ENCODE assay signal across 21 mouse cellular contexts in genomic region chr9:67013501-67013900, GRCm38 (mm10). TPM values are rescaled to one million over a fixed set of nuclear protein-coding genes. Genes with fewer than 3 reads are reported as not detected.
DNase-seq lines count a peak whose midpoint lies in the region; ATAC-seq and TF ChIP-seq lines count a peak whose summit lies in the region.
"Had no signal": no experiment of that assay in that cellular context is flagged by ENCODE, and none has a peak within 500 bp of the region (broad histone marks: within the 10 kb centered on the region; RNA-seq: fewer than 3 reads in every experiment).

No protein-coding gene starts in this region.

- H3K27ac ChIP-seq in heart, embryonic 13.5 days (replicated peaks) = 0 out of 2 replicates have a peak overlapping the region, but pooled peaks have one; percentile 4
- peak overlapping the region; percentile 65; the same call in 1 of the 2 replicates for H3K27ac ChIP-seq in embryonic facial prominence, embryonic 15.5 days (replicated peaks)
- peak overlapping the region; percentile 82 for H3K27ac ChIP-seq in liver, embryonic 13.5 days
- no peak overlapping the region for H3K27ac ChIP-seq in forebrain, embryonic 14.5 days (ENCODE audit: low read depth, low read length)
- H3K27ac ChIP-seq: forebrain, embryonic 10.5 days; hindbrain, postnatal 0 days; kidney, postnatal 0 days; midbrain, embryonic 13.5 days; stomach, postnatal 0 days had no signal

- H3K4me2 ChIP-seq in heart, embryonic 13.5 days = no peak overlapping the region
- no peak overlapping the region for H3K4me2 ChIP-seq in embryonic facial prominence, embryonic 15.5 days (replicated peaks)
- H3K4me2 ChIP-seq in liver, embryonic 13.5 days = peak overlapping the region; percentile 40
- H3K4me2 ChIP-seq in myocyte (ENCODE audit: low read depth) = peak overlapping the region; percentile 60
- H3K4me2 ChIP-seq in forebrain, embryonic 14.5 days (ENCODE audit: low read length) = no peak overlapping the region
- H3K4me2 ChIP-seq: embryonic facial prominence, embryonic 12.5 days; midbrain, embryonic 13.5 days had no signal

- no peak for ATAC-seq in heart, embryonic 13.5 days (ENCODE audit: extremely low read depth, insufficient number of reproducible peaks, low FRiP score, low TSS enrichment)
- no peak for ATAC-seq in embryonic facial prominence, embryonic 15.5 days (ENCODE audit: insufficient number of reproducible peaks, low FRiP score, low TSS enrichment, low read depth)
- peak; percentile 86 for ATAC-seq in liver, embryonic 13.5 days (ENCODE audit: low read depth)
- no peak for ATAC-seq in forebrain, embryonic 14.5 days
- ATAC-seq: hindbrain, postnatal 0 days; lung, postnatal 0 days; midbrain, embryonic 13.5 days; Patski had no signal

- no peaks in the 10 kb centered on the region for H3K79me2 ChIP-seq in myocyte (ENCODE audit: control insufficient read depth, insufficient read depth)

- peaks cover 29% of the 10 kb centered on the region for H3K4me1 ChIP-seq in heart, embryonic 13.5 days
- H3K4me1 ChIP-seq in embryonic facial prominence, embryonic 15.5 days = peaks cover 39% of the 10 kb centered on the region
- peaks cover 64% of the 10 kb centered on the region for H3K4me1 ChIP-seq in liver, embryonic 13.5 days (replicated peaks)
- no peaks in the 10 kb centered on the region for H3K4me1 ChIP-seq in forebrain, embryonic 14.5 days (ENCODE audit: control insufficient read depth, insufficient read depth, low read length)
- H3K4me1 ChIP-seq: midbrain, embryonic 13.5 days had no signal

- H3K9ac ChIP-seq in heart, embryonic 13.5 days = no peak overlapping the region
- no peak overlapping the region for H3K9ac ChIP-seq in embryonic facial prominence, embryonic 15.5 days
- peak overlapping the region; percentile 60; the same call in 1 of the 2 replicates for H3K9ac ChIP-seq in liver, embryonic 13.5 days
- H3K9ac ChIP-seq in forebrain, embryonic 14.5 days (ENCODE audit: low read length) = no peak overlapping the region
- H3K9ac ChIP-seq: embryonic facial prominence, embryonic 12.5 days; midbrain, embryonic 13.5 days had no signal

- no peaks in the 10 kb centered on the region for H3K36me3 ChIP-seq in heart, embryonic 13.5 days
- no peaks in the 10 kb centered on the region for H3K36me3 ChIP-seq in embryonic facial prominence, embryonic 15.5 days
- no peaks in the 10 kb centered on the region for H3K36me3 ChIP-seq in liver, embryonic 13.5 days
- H3K36me3 ChIP-seq in myocyte (ENCODE audit: control insufficient read depth, insufficient read depth) = no peaks in the 10 kb centered on the region
- no peaks in the 10 kb centered on the region for H3K36me3 ChIP-seq in forebrain, embryonic 14.5 days (ENCODE audit: control insufficient read depth, insufficient read depth, low read length)
- H3K36me3 ChIP-seq: embryonic facial prominence, embryonic 12.5 days; forebrain, embryonic 10.5 days; hindbrain, embryonic 10.5 days; midbrain, embryonic 13.5 days had no signal

- DNase-seq in heart, postnatal 25 days (ENCODE audit: low spot score) = no peak
- DNase-seq in liver, embryonic 13.5 days = peak; percentile 57
- DNase-seq in left cerebral cortex, adult 8-10 months (ENCODE audit: low spot score in 2 of 2) = no peak
- DNase-seq in gastrocnemius, adult 8-10 months (ENCODE audit: low spot score in 2 of 2) = no peak
- no peak for DNase-seq in forebrain, embryonic 14.5 days (ENCODE audit: low spot score)
- DNase-seq: adrenal gland, postnatal 14 days; B cell, adult 2 months; cerebellum, adult 8-10 months; kidney, adult 11 months had no signal

- no peak for TF ChIP-seq POLR2A in myocyte (IDR thresholded peaks at IDR 0.05; ENCODE audit: insufficient read length, low read depth)

- no peaks in the 10 kb centered on the region for H3K9me3 ChIP-seq in heart, embryonic 13.5 days
- no peaks in the 10 kb centered on the region for H3K9me3 ChIP-seq in embryonic facial prominence, embryonic 15.5 days (replicated peaks)
- H3K9me3 ChIP-seq in liver, embryonic 13.5 days (replicated peaks) = no peaks in the 10 kb centered on the region
- H3K9me3 ChIP-seq in forebrain, embryonic 14.5 days (replicated peaks; ENCODE audit: control insufficient read depth, low read length) = no peaks in the 10 kb centered on the region
- H3K9me3 ChIP-seq: embryonic facial prominence, embryonic 12.5 days; forebrain, embryonic 10.5 days; hindbrain, embryonic 10.5 days; midbrain, embryonic 13.5 days had no signal

- H3K27me3 ChIP-seq in heart, embryonic 13.5 days (replicated peaks) = no peaks in the 10 kb centered on the region
- no peaks in the 10 kb centered on the region for H3K27me3 ChIP-seq in embryonic facial prominence, embryonic 15.5 days
- no peaks in the 10 kb centered on the region for H3K27me3 ChIP-seq in liver, embryonic 13.5 days
- no peaks in the 10 kb centered on the region for H3K27me3 ChIP-seq in myocyte (ENCODE audit: control insufficient read depth, insufficient read depth, insufficient read length)
- no peaks in the 10 kb centered on the region for H3K27me3 ChIP-seq in forebrain, embryonic 14.5 days (replicated peaks; ENCODE audit: control insufficient read depth, insufficient read depth, low read length)
- H3K27me3 ChIP-seq: embryonic facial prominence, embryonic 12.5 days; midbrain, embryonic 13.5 days; Patski had no signal

- no peak overlapping the region for H3ac ChIP-seq in myocyte (ENCODE audit: control insufficient read depth, insufficient read length)

- intact Hi-C loops in heart, postnatal 25 days (cut with DNase I) = no loop called here

- no peak overlapping the region for H3K4me3 ChIP-seq in heart, embryonic 13.5 days
- no peak overlapping the region for H3K4me3 ChIP-seq in embryonic facial prominence, embryonic 15.5 days (replicated peaks)
- no peak overlapping the region for H3K4me3 ChIP-seq in liver, embryonic 13.5 days (replicated peaks)
- no peak overlapping the region for H3K4me3 ChIP-seq in myocyte
- H3K4me3 ChIP-seq in forebrain, embryonic 14.5 days (ENCODE audit: low read depth, low read length) = no peak overlapping the region
- H3K4me3 ChIP-seq: embryonic facial prominence, embryonic 12.5 days; forebrain, embryonic 10.5 days; hindbrain, embryonic 10.5 days; midbrain, embryonic 13.5 days had no signal

- 26% methylated on average over 2 of the region's 2 CpGs for WGBS in heart, embryonic 13.5 days
- 67% methylated on average over 2 of the region's 2 CpGs for WGBS in embryonic facial prominence, embryonic 15.5 days
- WGBS in liver, embryonic 13.5 days (ENCODE audit: insufficient replicate concordance) = 5% methylated on average over 2 of the region's 2 CpGs
- 91% methylated on average over 2 of the region's 2 CpGs for WGBS in forebrain, embryonic 14.5 days

TF ChIP-seq in myocyte, 11 proteins besides CTCF, POLR2A, EP300 and RAD21:
- TF ChIP-seq MAX (IDR thresholded peaks at IDR 0.05; ENCODE audit: low read depth) (no peak), SRF (IDR thresholded peaks at IDR 0.05; ENCODE audit: control insufficient read depth, insufficient read length, low read depth) (no peak), TCF12 (IDR thresholded peaks at IDR 0.05; ENCODE audit: insufficient read depth, poor library complexity, severe bottlenecking) (no peak), REST (IDR thresholded peaks at IDR 0.05; ENCODE audit: insufficient read depth, insufficient read length) (no peak), USF1 (IDR thresholded peaks at IDR 0.05; ENCODE audit: low read depth) (no peak), TCF3 (IDR thresholded peaks at IDR 0.05; ENCODE audit: insufficient read length, low read depth) (no peak), POLR2AphosphoS2 (IDR thresholded peaks at IDR 0.05; ENCODE audit: insufficient read length, low read depth) (no peak), MYOD1 (IDR thresholded peaks at IDR 0.05; ENCODE audit: control insufficient read depth in 1 of 3, insufficient read length in 2 of 3, low read depth in 2 of 3) (no peak), MYOG (IDR thresholded peaks at IDR 0.05; ENCODE audit: control insufficient read depth in 1 of 3, insufficient read depth in 1 of 3, insufficient read length in 2 of 3, low read depth in 2 of 3) (no peak), E2F4 (IDR thresholded peaks at IDR 0.05; ENCODE audit: insufficient read depth) (no peak), CEBPB (IDR thresholded peaks at IDR 0.05; ENCODE audit: insufficient read depth, poor library complexity, severe bottlenecking) (no peak)
TF ChIP-seq in myocyte: peak in this region for 0.

RNA-seq across cellular contexts. Expression of gene Tpm1, which starts 35.7 kb away (rescaled TPM):
- polyA plus RNA-seq in heart, embryonic 13.5 days (2015; fragmentation: Nextera tagmentation; extraction: Ambion mirVana) = 3,954 and 4,354 TPM in 2 replicates
- over 10,000 TPM; 12,975 to 13,062 TPM for total RNA-seq in heart, postnatal 25 days (2021)
- 870 and 880 TPM in 2 replicates for polyA plus RNA-seq in embryonic facial prominence, embryonic 15.5 days (2015; fragmentation: Nextera tagmentation; extraction: Ambion mirVana)
- 168 and 198 TPM in 2 replicates for polyA plus RNA-seq in liver, embryonic 13.5 days (2015; fragmentation: Nextera tagmentation; extraction: Ambion mirVana)
- 1,921 TPM for polyA plus RNA-seq in myocyte (2012; fragmentation: generic; extraction: Trizol)
- total RNA-seq in left cerebral cortex, adult 8-10 months (2022) = 100 to 1,000 TPM; 208 to 237 (median 224) TPM
- total RNA-seq in gastrocnemius, adult 8-10 months (2022) = over 10,000 TPM; 24,112 to 28,307 (median 24,365) TPM
- 104 and 126 TPM in 2 replicates for polyA plus RNA-seq in forebrain, embryonic 14.5 days (2014; fragmentation: Nextera tagmentation; extraction: Ambion mirVana)

RNA-seq across cellular contexts. Expression of gene Lactb, which starts 38.2 kb away (rescaled TPM):
- 6.2 and 7.0 TPM in 2 replicates for polyA plus RNA-seq in heart, embryonic 13.5 days (2015; fragmentation: Nextera tagmentation; extraction: Ambion mirVana)
- 10 to 100 TPM; 21.2 to 22.5 TPM for total RNA-seq in heart, postnatal 25 days (2021)
- 8.5 and 9.1 TPM in 2 replicates for polyA plus RNA-seq in embryonic facial prominence, embryonic 15.5 days (2015; fragmentation: Nextera tagmentation; extraction: Ambion mirVana)
- 6.4 and 6.7 TPM in 2 replicates for polyA plus RNA-seq in liver, embryonic 13.5 days (2015; fragmentation: Nextera tagmentation; extraction: Ambion mirVana)
- polyA plus RNA-seq in myocyte (2012; fragmentation: generic; extraction: Trizol) = 6.6 TPM
- total RNA-seq in left cerebral cortex, adult 8-10 months (2022) = 10 to 100 TPM; 16.8 to 18.9 (median 18.3) TPM
- total RNA-seq in gastrocnemius, adult 8-10 months (2022) = 10 to 100 TPM; 18.3 to 23.1 (median 22.6) TPM
- 9.8 and 10.2 TPM in 2 replicates for polyA plus RNA-seq in forebrain, embryonic 14.5 days (2014; fragmentation: Nextera tagmentation; extraction: Ambion mirVana)

Comparison
In these comparisons a context has a peak if more than half of its experiments do, and no peak if none do; other contexts are left out.
1. H3K4me2 ChIP-seq: peak in liver, embryonic 13.5 days (single experiment) and myocyte (single experiment); none in heart, embryonic 13.5 days (single experiment), embryonic facial prominence, embryonic 15.5 days (single experiment) and forebrain, embryonic 14.5 days (single experiment).